14 mouse cellular contexts compared by ENCODE assay signal in genomic region chr8:11248712-11249111, GRCm38 (mm10).
DNase-seq lines count a peak whose midpoint lies in the region; ATAC-seq lines count a peak whose summit lies in the region.
"Had no signal": no experiment of that assay in that cellular context is flagged by ENCODE, and none has a peak within 500 bp of the region (broad histone marks: within the 10 kb centered on the region; RNA-seq: fewer than 3 reads in every experiment).

No protein-coding gene starts in this region.

- H3K9me3 ChIP-seq in heart, embryonic 13.5 days, result no peaks in the 10 kb centered on the region
- H3K9me3 ChIP-seq in intestine, embryonic 15.5 days, result no peaks in the 10 kb centered on the region
- H3K9me3 ChIP-seq in stomach, embryonic 16.5 days (replicated peaks; ENCODE audit: control insufficient read depth, low read length), result no peaks in the 10 kb centered on the region
- H3K9me3 ChIP-seq: forebrain, embryonic 10.5 days; limb, embryonic 10.5 days had no signal

- H3K4me3 ChIP-seq in heart, embryonic 13.5 days, result no peak overlapping the region
- H3K4me3 ChIP-seq in intestine, embryonic 15.5 days (replicated peaks), result no peak overlapping the region
- no peak overlapping the region for H3K4me3 ChIP-seq in stomach, embryonic 16.5 days (replicated peaks; ENCODE audit: low read length)
- H3K4me3 ChIP-seq: forebrain, embryonic 10.5 days; limb, embryonic 10.5 days had no signal

- no peak for DNase-seq in heart, adult 18-20 months
- peak; percentile 57 to 72 for DNase-seq in lung, adult 18-20 months
- no peak for DNase-seq in lung, postnatal 10 days
- DNase-seq in cerebellum, adult 8-10 months, result no peak
- DNase-seq: gastrocnemius, postnatal 36 days; thymus, postnatal 4 days had no signal

- H3K4me1 ChIP-seq in heart, embryonic 13.5 days, result peaks cover 56% of the 10 kb centered on the region
- H3K4me1 ChIP-seq in intestine, embryonic 15.5 days (replicated peaks), result peaks cover 20% of the 10 kb centered on the region
- peaks cover 30% of the 10 kb centered on the region for H3K4me1 ChIP-seq in stomach, embryonic 16.5 days (ENCODE audit: control insufficient read depth, insufficient read depth, low read length)

- no peak overlapping the region for H3K9ac ChIP-seq in heart, embryonic 13.5 days
- no peak overlapping the region for H3K9ac ChIP-seq in intestine, embryonic 15.5 days
- H3K9ac ChIP-seq in stomach, embryonic 16.5 days (ENCODE audit: low read length), result no peak overlapping the region

- H3K4me2 ChIP-seq in heart, embryonic 13.5 days, result no peak overlapping the region
- no peak overlapping the region for H3K4me2 ChIP-seq in intestine, embryonic 15.5 days (replicated peaks)
- H3K4me2 ChIP-seq in stomach, embryonic 16.5 days (ENCODE audit: low read depth, low read length), result no peak overlapping the region
- H3K4me2 ChIP-seq: liver, embryonic 11.5 days; midbrain, embryonic 11.5 days had no signal

- H3K27me3 ChIP-seq in heart, embryonic 13.5 days (replicated peaks), result no peaks in the 10 kb centered on the region
- H3K27me3 ChIP-seq in intestine, embryonic 15.5 days (replicated peaks), result no peaks in the 10 kb centered on the region
- no peaks in the 10 kb centered on the region for H3K27me3 ChIP-seq in stomach, embryonic 16.5 days (ENCODE audit: control insufficient read depth, insufficient read depth, low read length)

- H3K27ac ChIP-seq in heart, embryonic 13.5 days (replicated peaks), result 0 out of 2 replicates have a peak overlapping the region, but pooled peaks have one; percentile 15
- H3K27ac ChIP-seq in intestine, embryonic 15.5 days, result 0 out of 2 replicates have a peak overlapping the region, but pooled peaks have one; percentile 6
- peak overlapping the region; percentile 43; the same call in 1 of the 2 replicates for H3K27ac ChIP-seq in stomach, embryonic 16.5 days (ENCODE audit: low read length)
- H3K27ac ChIP-seq: forebrain, embryonic 10.5 days; limb, embryonic 10.5 days; macrophage had no signal

- WGBS in heart, embryonic 13.5 days, result 38% methylated on average over 7 of the region's 7 CpGs
- 42% methylated on average over 7 of the region's 7 CpGs for WGBS in intestine, embryonic 15.5 days
- WGBS in stomach, embryonic 16.5 days, result 43% methylated on average over 7 of the region's 7 CpGs

- peaks cover 35% of the 10 kb centered on the region for H3K36me3 ChIP-seq in heart, embryonic 13.5 days
- no peaks in the 10 kb centered on the region for H3K36me3 ChIP-seq in intestine, embryonic 15.5 days
- H3K36me3 ChIP-seq in stomach, embryonic 16.5 days (ENCODE audit: control insufficient read depth, insufficient read depth, low read length), result no peaks in the 10 kb centered on the region; the same call in 1 of the 2 replicates

- no peak for ATAC-seq in heart, embryonic 13.5 days (ENCODE audit: extremely low read depth, insufficient number of reproducible peaks, low FRiP score, low TSS enrichment)
- ATAC-seq in intestine, embryonic 15.5 days, result no peak
- no peak for ATAC-seq in stomach, embryonic 16.5 days (ENCODE audit: insufficient read depth, low FRiP score)

Comparison
In these comparisons a context has a peak if more than half of its experiments do, and no peak if none do; other contexts are left out.
1. DNase-seq: peak in lung, adult 18-20 months (2 of 2); none in heart, adult 18-20 months (0 of 2), lung, postnatal 10 days (single experiment) and cerebellum, adult 8-10 months (single experiment).
2. Peak in every context shown above with its lines, with median percentiles within 50 percentile points of each other: H3K27ac ChIP-seq.